Mouse (Mus musculus): ENCODE results near the gene Cdkl2.

Cdkl2 gene

DNA sequence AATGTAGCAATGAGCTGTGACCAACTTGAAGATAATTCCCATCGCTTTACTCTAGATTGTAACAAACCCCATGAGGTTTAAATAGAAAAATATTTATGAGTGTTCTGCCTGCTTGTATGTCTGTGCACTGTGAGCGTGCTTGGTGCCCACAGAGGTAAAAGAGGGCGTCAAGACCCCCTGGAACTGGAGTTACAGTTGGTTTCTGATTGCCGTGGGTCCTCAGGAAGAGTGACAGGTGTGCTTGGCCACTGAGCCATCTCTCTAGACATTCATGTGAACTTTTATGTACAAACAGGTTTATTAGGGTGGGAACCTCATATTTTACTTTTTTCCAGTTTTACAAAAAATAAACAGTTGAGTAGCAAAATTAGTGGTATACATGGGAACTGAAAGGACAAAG, at the start of gene Cdkl2:
Gene Cdkl2, minus strand, starts transcription at position 101 of the 400 bp plus-strand sequence.
- no peak for DNase-seq

GRCm38 (mm10) chr5:92087469-92087868, 43.8 kb upstream of the Cdkl2 start:
- DNase-seq = peak; percentile 39

DNA sequence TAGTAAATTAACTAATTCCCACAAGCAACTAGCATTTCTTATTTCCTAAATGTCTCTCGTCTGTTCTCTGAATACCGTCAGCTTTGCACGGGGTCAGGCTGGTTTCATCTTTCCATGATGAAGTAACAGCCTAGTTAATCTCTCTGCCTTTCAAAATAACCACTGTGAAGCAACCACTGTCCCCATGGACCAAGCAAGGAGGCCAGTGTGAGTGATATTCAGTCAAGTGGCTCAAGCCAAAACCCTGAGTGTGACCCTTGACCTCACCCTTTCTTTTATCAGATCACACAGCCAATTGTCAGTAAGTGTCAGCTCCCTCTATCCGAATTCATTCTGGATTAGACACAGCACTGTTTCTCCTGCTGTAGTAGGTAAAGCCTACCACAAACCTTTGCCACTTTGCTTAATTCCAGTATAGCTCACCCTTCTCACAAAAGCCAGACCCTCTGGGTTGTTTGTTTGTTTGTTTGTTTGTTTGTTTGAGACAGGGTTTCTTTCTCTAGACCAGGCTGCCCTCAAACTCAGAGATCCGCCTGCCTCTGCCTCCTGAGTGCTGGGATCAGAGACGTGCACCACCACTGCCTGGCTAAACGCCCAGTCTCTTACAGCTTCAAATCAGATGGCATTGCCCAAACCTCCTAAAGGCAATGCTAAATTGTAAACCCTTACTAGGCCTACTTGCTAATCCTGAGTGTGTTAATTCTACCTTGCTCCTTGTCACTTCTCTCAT, 42.3 kb upstream of the Cdkl2 start:
- DNase-seq = peak; percentile 89

GRCm38 (mm10) chr5:92085246-92085645, 41.6 kb upstream of the Cdkl2 start:
- peak; percentile 54 for DNase-seq

DNA sequence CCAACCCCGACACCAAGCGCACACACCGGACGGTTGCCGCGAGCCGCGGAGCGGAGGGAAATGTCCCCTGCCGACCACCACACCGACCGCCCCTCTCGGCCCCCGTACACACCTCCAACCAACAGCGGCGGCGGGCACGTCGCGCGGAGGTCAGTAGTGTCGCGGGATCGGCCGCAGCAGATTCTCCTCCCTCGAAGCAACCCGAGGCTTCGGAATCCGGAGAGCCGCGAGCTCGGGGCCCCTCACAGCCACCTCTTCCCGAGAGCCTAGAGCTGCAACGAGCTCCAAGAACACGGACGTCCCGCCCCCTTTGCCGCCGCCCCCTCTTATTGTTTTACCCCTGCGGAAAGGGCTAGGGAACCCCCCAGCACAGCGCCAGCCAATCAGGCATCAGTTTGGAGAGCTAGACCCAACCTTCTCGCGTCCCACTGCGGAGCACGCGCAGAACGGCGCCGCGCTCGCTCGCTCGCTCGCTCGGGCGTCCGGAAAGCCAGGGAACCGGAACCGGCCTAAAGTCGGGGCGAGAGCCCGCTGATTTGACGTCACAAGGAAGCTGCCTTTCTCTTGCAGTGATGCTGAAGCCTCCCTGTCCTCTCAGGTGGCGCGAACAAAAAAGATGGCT, 39.8 kb upstream of the Cdkl2 start, which contains the start of gene G3bp2:
Gene G3bp2, minus strand, starts transcription at position 303 of the 622 bp plus-strand sequence.
- peak; percentile 100 for DNase-seq

- DNase-seq = peak; percentile 97
Measured at GRCm38 (mm10) chr5:92082821-92083401, 39.2 kb upstream of the Cdkl2 start.

DNA sequence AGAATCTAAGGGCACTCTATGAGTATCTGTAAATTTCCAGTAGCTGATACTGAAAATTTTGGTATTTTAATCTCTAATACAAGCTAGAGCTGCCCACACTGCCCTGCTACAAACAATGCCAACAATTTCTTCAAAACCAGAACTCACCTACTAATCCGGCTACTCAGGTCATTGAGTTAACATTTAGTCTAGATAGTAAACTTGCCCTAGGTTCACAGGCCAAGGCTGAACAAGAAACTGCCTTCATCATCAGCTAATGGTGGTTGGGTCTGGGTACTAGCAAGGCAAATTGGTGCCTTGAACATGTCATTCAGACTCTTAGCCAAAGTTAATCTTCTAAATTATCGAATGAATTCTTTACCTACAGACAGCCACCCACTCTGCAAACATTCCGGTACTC, 37.6 kb upstream of the Cdkl2 start:
- peak; percentile 29 for DNase-seq

- DNase-seq = peak; percentile 71
Measured at GRCm38 (mm10) chr5:92080400-92080799, 36.7 kb upstream of the Cdkl2 start.

DNA sequence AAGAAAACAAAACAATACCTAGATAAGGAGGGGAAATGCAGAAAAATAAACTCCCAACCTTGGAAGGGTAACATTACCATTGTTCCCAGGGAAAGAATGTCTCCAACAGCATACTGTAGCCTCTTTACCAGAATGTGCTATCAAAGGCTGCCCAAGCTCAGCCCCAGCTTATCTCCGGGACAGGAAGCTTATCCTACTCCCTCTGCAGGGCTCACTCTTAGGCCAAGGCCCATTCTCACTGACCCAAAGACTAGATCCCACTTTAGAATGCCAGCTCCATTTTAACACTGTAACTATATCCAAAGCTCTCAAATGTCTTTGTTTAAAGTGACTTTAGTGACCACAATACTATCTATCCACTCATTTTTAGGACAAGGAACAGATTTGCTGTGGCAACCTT, 35.6 kb upstream of the Cdkl2 start:
- DNase-seq = peak; percentile 81

DNA sequence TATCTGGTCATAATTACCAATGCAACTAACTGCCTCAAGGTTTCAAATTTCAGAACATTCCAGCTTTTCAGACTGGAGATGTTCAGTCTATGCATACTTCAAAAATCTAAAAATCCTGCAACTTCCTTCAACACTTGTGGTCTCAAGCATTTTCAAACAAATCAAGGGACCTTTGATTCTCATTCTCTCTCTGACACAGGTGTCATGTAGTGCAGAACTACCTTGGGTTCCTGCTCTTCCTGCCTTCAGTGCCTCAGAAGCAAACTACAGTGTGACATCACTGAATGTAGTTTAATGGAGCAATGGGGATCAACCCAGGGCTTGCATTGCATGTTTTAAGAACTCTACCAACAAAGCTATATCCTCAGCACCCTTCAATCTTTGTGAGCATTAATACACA, 35.1 kb upstream of the Cdkl2 start:
- DNase-seq = peak; percentile 56

DNA sequence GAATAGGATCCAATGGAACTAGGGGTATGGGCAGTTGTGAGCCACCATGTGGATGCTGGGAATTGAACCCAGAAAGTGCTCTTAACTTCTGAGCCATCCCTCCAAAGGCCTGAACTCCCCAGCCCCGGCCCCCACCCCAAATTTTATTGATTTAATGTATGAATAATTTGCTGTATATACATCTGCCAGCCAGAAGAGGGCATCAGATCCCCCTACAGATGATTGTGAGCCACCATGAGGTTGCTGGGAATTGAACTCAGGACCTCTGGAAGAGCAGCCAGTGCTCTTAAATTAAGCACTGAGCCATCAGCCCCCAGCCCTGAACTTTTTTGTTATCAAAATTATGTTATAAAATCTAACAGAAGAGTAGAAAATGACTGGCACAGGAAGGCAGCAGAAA, 32.6 kb upstream of the Cdkl2 start:
- no peak for DNase-seq

GRCm38 (mm10) chr5:92074061-92074460, 30.4 kb upstream of the Cdkl2 start:
- DNase-seq = peak; percentile 55

GRCm38 (mm10) chr5:92063192-92063591, 19.5 kb upstream of the Cdkl2 start:
- DNase-seq = no peak

DNA sequence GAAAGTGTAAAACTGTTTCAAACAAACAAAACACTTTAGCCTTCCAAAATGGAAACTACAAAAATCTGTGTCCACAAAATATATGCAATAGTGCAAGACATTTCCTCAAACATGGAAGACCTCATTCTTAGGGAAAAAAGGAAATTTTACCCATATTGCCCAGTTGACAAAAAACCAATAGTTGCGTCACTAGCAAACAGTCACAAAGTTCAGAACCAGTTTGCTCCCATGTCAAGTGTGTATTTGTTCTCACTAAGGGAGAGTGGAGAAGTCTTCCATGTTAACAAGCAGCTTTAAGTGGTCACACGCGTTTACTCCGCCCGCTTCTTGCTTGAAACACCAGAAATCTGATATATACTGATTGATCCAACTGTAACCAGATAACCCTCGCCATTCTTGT, 9.2 kb upstream of the Cdkl2 start:
- DNase-seq = no peak

- no peak for DNase-seq
Measured at GRCm38 (mm10) chr5:92050419-92050818, 6.7 kb upstream of the Cdkl2 start.

DNA sequence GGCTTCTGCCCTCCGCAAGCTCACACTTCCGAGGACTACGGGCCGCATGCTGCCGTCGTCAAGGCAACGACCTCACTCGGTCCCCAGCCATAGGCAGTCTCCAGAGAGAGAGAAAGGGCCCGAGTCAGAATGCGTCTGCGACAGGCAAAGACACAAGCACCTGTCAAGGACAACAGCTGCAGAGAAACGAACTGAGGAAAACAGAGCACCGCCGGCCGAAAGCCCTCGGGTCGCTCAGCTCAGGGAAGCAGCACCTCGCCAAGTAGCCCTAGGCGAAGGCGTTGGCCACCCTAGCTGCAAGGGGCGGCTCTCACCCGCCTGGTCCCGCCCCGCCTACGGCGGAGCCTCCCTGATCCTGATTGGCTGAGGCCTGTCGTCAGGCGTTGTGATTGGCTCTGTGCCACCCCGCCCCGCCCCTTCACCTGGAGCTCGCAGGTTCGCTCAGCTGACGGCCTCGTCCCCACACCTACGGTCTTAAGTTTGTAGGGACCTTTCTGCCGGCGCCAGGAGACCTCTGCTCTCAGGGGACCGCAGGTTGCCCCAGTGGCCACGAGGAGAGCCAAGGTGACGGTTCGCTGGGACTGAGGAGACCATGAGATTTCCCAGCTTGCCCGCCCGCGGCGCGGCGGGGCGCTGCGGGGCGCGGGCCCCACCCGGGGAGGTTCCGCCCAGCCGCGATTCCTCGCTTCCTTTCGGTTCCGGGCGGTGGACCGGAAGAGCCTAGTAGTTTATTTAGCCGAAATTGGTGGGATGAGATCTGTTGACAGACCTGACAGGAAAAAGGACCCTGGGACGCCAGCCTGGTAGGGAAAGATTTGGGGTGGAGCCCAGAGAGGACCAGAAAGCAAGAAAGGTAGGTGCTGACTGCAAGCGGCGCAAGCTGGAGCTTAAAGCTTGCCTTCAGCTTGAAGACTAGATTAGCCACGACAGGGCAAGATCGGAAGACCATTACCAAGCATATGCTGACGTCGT, 1.0 kb downstream of the Cdkl2 start:
- DNase-seq = peak; percentile 100

DNA sequence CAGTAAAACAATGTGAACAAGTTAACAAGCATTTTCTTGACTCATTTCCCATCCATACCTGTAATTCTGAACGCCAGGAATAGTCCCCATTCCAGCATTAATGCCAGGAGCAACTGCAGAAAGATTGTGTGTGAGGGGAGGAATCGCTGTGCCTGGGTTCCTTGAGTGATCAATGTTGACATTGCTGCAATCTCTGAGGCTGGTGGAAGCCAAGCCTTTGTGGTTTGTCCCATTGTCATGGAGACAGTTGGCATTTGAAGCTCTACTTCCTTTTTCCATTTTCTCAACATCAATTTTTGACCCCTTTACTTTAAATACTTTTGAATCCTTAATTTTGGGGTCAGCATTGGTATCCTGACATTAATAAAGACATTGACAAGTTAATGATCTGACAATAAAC, 23.7 kb downstream of the Cdkl2 start:
- DNase-seq = no peak

- DNase-seq = peak; percentile 6
Measured at GRCm38 (mm10) chr5:92011756-92012155, 31.9 kb downstream of the Cdkl2 start.

GRCm38 (mm10) chr5:92009827-92010226, 33.9 kb downstream of the Cdkl2 start:
- DNase-seq = peak; percentile 46

- peak; percentile 67 for DNase-seq
Measured at GRCm38 (mm10) chr5:92003011-92003410, 40.7 kb downstream of the Cdkl2 start.

DNA sequence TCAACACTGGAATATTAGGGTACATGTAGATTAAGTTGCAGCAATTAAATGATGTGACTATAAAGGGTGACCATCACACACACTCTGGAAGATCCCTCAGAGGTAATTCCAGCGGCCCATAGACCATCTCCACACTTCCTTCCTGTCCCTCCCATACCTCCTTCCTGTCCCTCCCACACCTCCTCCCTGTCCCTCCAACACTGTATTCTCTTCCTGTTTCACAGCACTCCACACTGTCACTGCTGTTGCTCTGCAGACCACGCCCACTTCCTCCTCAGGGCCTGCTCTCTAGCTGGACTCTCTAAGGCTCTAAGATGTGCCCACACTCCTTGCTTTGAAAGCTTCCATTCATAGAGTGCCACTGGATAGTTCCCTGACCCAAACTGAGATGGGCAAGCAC, 42.9 kb downstream of the Cdkl2 start:
- DNase-seq = peak; percentile 94

- DNase-seq = peak; percentile 89
Measured at GRCm38 (mm10) chr5:91994546-91994945, 49.1 kb downstream of the Cdkl2 start.

GRCm38 (mm10) chr5:91993061-91993460, 50.6 kb downstream of the Cdkl2 start:
- DNase-seq = no peak
